Mouse (Mus musculus) frontal cortex, postnatal 10 days (tissue): Measurements from ENCODE around the gene Gm6460.
"Not testable (repeated sequence)": the region's sequence is repeated elsewhere in the genome, so short reads cannot be mapped to it uniquely, and the experiment has no call there.

ENCODE experiments used
- DNase-seq, 2 experiments: peaks; one replicate each; pipeline ENCODE4 v3.0.0; 2022; ENCODE audit warnings: low spot score in 2 of 2, mixed read lengths in 1 of 2

Gm6460 gene

GRCm38 (mm10) chr5:11594613-11595012, at the start of gene Gm6460:
Gene Gm6460, plus strand, starts transcription at chr5:11594913.
- not testable (repeated sequence) for DNase-seq
